Mouse (Mus musculus) thymus, postnatal 10 days (tissue): ENCODE measurements around the gene Madcam1.

ENCODE experiments used
- DNase-seq, 2 experiments: peaks; one replicate each; pipeline ENCODE4 v3.0.0; 2021; ENCODE audit warnings: low spot score in 2 of 2

The Madcam1 gene

GRCm38 (mm10) chr10:79712029-79712428, 47.7 kb downstream of the Madcam1 start:
- peak in 1 of 2 experiments; percentile 41 for DNase-seq

DNA sequence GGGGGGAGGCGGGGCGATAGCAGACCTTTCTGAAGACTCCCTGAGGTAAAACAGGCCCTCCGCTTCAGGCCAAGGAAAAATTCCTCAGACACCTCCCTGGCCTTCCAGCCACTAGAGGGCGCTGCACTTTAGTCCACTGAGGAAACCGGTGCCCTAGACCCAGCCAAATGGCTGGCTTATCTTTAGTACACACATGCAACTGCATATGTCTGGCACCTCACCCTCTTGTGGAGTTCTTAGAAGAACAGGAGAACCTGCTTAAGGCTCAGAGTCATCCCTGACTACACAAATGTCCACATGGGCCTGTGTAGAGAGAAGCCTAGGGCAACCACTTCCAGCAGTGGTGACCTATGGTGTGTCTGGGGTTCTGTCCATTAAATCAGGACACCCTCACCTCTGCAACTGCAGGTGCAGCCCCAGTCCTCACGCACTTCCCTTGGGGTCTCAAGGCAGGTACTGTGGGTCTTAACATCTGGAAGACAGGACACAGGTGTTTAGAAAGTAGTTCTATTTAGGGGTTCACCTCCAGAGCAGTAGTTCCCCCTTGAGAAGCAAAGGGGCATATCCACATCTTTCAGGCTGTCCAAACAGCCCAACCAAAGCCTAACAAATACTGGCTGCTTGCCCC, 48.3 kb downstream of the Madcam1 start:
- peak; percentile 37 to 83 for DNase-seq

DNA sequence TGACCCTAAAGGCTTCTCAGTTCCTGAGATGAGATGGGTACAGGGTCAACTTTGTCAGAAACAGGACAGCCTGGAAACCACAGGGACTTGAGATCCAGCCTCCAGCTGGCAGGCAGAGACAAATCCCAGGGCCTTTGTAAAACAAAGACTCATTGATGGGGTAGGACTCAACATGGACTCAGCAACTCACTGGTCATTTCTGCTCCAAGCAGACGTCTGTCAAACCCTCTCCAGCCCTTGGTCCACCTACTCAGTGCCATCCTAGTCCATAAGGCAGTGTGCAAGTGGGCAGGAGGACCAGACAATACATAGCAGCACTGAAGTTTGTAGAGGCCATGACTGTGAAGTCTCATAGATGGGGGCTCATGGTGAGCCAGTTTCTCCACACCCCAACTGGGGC, 48.8 kb downstream of the Madcam1 start:
- DNase-seq = no peak

GRCm38 (mm10) chr10:79714996-79715395, 50.6 kb downstream of the Madcam1 start:
- no peak for DNase-seq

DNA sequence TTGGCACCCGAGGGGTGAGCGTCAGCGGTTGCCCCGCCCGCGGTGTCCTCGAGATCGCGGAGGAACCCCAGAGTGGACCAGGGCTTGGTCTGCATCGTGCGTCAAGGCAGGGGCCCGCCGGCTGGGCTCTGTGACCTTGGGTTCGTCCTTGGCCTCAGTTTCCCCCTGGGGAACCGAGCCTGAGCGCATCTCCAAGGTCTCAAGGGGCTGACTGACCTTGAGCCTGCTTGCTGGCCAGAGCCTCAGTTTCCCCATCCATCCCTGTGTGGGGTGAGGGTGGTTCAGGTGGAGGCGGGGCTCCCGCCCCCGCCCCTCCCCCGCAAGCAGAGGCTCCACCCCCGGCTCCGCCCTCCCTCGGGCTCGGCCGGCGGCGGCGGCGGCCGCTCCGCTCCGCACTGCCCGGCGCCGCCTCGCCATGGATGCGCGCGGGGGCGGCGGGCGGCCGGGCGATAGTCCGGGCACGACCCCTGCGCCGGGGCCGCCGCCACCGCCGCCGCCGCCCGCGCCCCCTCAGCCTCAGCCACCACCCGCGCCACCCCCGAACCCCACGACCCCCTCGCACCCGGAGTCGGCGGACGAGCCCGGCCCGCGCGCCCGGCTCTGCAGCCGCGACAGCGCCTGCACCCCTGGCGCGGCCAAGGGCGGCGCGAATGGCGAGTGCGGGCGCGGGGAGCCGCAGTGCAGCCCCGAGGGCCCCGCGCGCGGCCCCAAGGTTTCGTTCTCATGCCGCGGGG, 52.1 kb downstream of the Madcam1 start, which contains the start of gene Hcn2:
Gene Hcn2, plus strand, starts transcription at position 381 of the 734 bp plus-strand sequence.
- DNase-seq = no peak

DNA sequence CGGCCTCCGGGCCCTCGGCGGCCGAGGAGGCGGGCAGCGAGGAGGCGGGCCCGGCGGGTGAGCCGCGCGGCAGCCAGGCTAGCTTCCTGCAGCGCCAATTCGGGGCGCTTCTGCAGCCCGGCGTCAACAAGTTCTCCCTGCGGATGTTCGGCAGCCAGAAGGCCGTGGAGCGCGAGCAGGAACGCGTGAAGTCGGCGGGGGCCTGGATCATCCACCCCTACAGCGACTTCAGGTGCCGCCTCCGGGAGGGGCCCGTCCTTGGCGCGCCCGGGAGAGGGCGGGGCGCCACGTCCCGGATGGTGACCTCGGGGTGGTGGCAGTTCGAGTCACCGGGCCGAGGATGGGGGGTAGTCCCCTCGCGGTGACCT, 52.6 kb downstream of the Madcam1 start:
- no peak for DNase-seq

GRCm38 (mm10) chr10:79717640-79718357, 53.4 kb downstream of the Madcam1 start:
- peak in 1 of 2 experiments; percentile 68 for DNase-seq
